Mouse (Mus musculus) heart, postnatal 0 days (tissue): ENCODE data around the gene Dpm3.

Source experiments
- CTCF ChIP-seq: IDR thresholded peaks from 2 replicates; pipeline ENCODE4 v1.5.1; 2016; ENCODE audit warnings: antibody characterized with exemption, control low read depth, low read depth
- EP300 ChIP-seq: IDR thresholded peaks from 2 replicates; pipeline ENCODE4 v1.6.1; 2016; ENCODE audit warnings: antibody characterized with exemption, low read depth

DNA sequence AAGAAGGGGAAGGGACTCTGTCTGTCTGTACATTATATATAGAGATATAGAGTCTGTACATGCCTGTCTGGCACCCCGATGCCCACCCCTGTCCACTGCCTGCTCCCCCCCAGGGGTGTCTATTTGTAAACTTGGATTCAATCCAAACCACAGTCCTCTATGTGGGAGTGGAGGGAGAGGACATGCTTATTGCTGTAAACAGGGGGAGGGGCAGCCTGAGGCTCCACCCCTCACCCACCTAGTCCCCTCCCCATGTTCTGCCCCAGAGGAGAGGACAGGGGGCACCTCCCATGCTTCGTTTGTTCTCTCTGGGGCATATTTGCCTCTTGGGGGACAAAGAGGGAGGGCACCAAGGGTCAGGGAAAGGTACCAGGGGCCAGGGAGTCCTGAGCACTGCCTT lies 55.6 kb downstream of the Dpm3 start:
- no peak for TF ChIP-seq CTCF
- no peak for TF ChIP-seq EP300
